ENCODE assay signal across 16 mouse cellular contexts in genomic region chr11:61519484-61520107, GRCm38 (mm10). TPM values are rescaled to one million over a fixed set of nuclear protein-coding genes. Genes with fewer than 3 reads are reported as not detected.
"Had no signal": no experiment of that assay in that cellular context is flagged by ENCODE, and none has a peak within 500 bp of the region (broad histone marks: within the 10 kb centered on the region; RNA-seq: fewer than 3 reads in every experiment).

No protein-coding gene starts in this region.

- H3K27ac ChIP-seq: left cerebral cortex, adult 2 months; limb, embryonic 10.5 days; liver, embryonic 15.5 days; midbrain, embryonic 15.5 days; neural tube, embryonic 12.5 days; stomach, postnatal 0 days had no signal

- H3K9me3 ChIP-seq: limb, embryonic 10.5 days; liver, embryonic 15.5 days; midbrain, embryonic 15.5 days; neural tube, embryonic 12.5 days had no signal

- H3K4me1 ChIP-seq: limb, embryonic 10.5 days; liver, embryonic 15.5 days; midbrain, embryonic 15.5 days; neural tube, embryonic 12.5 days had no signal

- H3K4me2 ChIP-seq: liver, embryonic 11.5 days; liver, embryonic 15.5 days; midbrain, embryonic 15.5 days; neural tube, embryonic 12.5 days had no signal

- H3K9ac ChIP-seq: liver, embryonic 15.5 days; midbrain, embryonic 15.5 days; neural tube, embryonic 12.5 days had no signal

- H3K27me3 ChIP-seq: liver, embryonic 15.5 days; midbrain, embryonic 15.5 days; neural tube, embryonic 12.5 days had no signal

- H3K4me3 ChIP-seq: left cerebral cortex, adult 2 months; limb, embryonic 10.5 days; liver, embryonic 15.5 days; midbrain, embryonic 15.5 days; neural tube, embryonic 12.5 days had no signal

- DNase-seq: kidney, postnatal 10 days; kidney, postnatal 4 days; lung, adult 2 months; lung, postnatal 36 days; thymus, postnatal 4 days had no signal

- ATAC-seq: lung, postnatal 0 days; midbrain, embryonic 15.5 days had no signal

- H3K36me3 ChIP-seq: liver, embryonic 15.5 days had no signal

RNA-seq across cellular contexts. Expression of gene B9d1, which starts 14.7 kb away (rescaled TPM):
- total RNA-seq: monocyte, adult 5-6 weeks; neutrophil, adult 5-6 weeks had no signal

RNA-seq across cellular contexts. Expression of gene Mfap4, which starts 34.4 kb away (rescaled TPM):
- total RNA-seq: megakaryocyte progenitor cell, adult 5-6 weeks; monocyte, adult 5-6 weeks; neutrophil, adult 5-6 weeks had no signal

RNA-seq across cellular contexts. Expression of gene Epn2, which starts 59.9 kb away (rescaled TPM):
- total RNA-seq: megakaryocyte progenitor cell, adult 5-6 weeks; monocyte, adult 5-6 weeks had no signal
